ENCODE assay signal across 22 mouse cellular contexts in the genomic region with DNA sequence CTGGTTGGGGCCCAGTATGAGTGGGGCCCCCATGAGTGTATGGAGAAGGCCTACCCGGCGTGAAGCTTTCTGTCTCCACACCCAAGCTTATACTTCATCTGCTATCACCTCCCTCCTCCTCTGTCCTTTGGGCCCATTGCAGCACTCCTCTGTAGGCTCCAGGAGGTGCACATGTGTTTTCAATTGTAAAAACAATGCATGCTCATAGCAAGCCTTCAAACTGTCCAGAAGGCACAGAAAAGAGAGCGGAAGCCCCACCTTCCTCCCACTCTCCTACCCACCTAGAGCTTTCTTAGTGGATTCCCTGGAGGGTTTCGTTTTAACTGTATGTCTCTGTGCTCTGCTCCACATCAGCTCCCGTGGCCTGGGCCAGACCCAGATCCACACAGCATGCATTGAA. TPM values are rescaled to one million over a fixed set of nuclear protein-coding genes. Genes with fewer than 3 reads are reported as not detected.
A peak's percentile ranks its signal among the peaks of the same experiment; 100 is the strongest.
DNase-seq lines count a peak whose midpoint lies in the region; ATAC-seq lines count a peak whose summit lies in the region.
"Had no signal": no experiment of that assay in that cellular context is flagged by ENCODE, and none has a peak within 500 bp of the region (broad histone marks: within the 10 kb centered on the region; RNA-seq: fewer than 3 reads in every experiment).

No protein-coding gene starts in this region.

- no peak overlapping the region for H3K9ac ChIP-seq in forebrain, embryonic 11.5 days (ENCODE audit: low read length)
- 0 out of 2 replicates have a peak overlapping the region, but pooled peaks have one; percentile 16 for H3K9ac ChIP-seq in midbrain, embryonic 12.5 days (replicated peaks)
- H3K9ac ChIP-seq in limb, embryonic 11.5 days (ENCODE audit: low read length): no peak overlapping the region
- H3K9ac ChIP-seq: heart, embryonic 15.5 days; liver, embryonic 15.5 days had no signal

- peak overlapping the region; percentile 48; the same call in 1 of the 2 replicates for H3K27ac ChIP-seq in forebrain, embryonic 10.5 days
- no peak overlapping the region for H3K27ac ChIP-seq in forebrain, embryonic 11.5 days (ENCODE audit: low read depth, low read length)
- no peak overlapping the region for H3K27ac ChIP-seq in midbrain, embryonic 12.5 days (replicated peaks)
- no peak overlapping the region for H3K27ac ChIP-seq in midbrain, embryonic 10.5 days (replicated peaks)
- no peak overlapping the region; the same call in 1 of the 2 replicates for H3K27ac ChIP-seq in limb, embryonic 11.5 days (replicated peaks; ENCODE audit: low read depth, low read length)
- H3K27ac ChIP-seq: heart, adult 2 months; heart, embryonic 15.5 days; liver, embryonic 15.5 days had no signal

- intact Hi-C loops in gastrocnemius, postnatal 14 days (cut with DNase I; ENCODE audit: low total_unique reads): loop anchor here (5.0 to 10.0 kb wide), 2 partner anchors 320 to 388 kb away; no protein-coding TSS in a partner anchor

- H3K9me3 ChIP-seq in forebrain, embryonic 10.5 days: peaks cover 3% of the 10 kb centered on the region; the same call in 1 of the 2 replicates
- no peaks in the 10 kb centered on the region for H3K9me3 ChIP-seq in forebrain, embryonic 11.5 days (ENCODE audit: control insufficient read depth, low read length)
- no peaks in the 10 kb centered on the region for H3K9me3 ChIP-seq in midbrain, embryonic 12.5 days
- H3K9me3 ChIP-seq in midbrain, embryonic 10.5 days (replicated peaks): no peaks in the 10 kb centered on the region
- no peaks in the 10 kb centered on the region; the same call in 1 of the 2 replicates for H3K9me3 ChIP-seq in limb, embryonic 11.5 days (ENCODE audit: control insufficient read depth, low read length)
- H3K9me3 ChIP-seq: heart, embryonic 15.5 days; liver, embryonic 15.5 days had no signal

- peaks cover 18% of the 10 kb centered on the region for H3K4me1 ChIP-seq in forebrain, embryonic 10.5 days
- no peaks in the 10 kb centered on the region for H3K4me1 ChIP-seq in forebrain, embryonic 11.5 days (replicated peaks; ENCODE audit: control insufficient read depth, insufficient read depth, low read length)
- H3K4me1 ChIP-seq in midbrain, embryonic 12.5 days: 0 out of 2 replicates have a peak, but pooled peaks cover 4% of the 10 kb centered on the region
- peaks cover 11% of the 10 kb centered on the region for H3K4me1 ChIP-seq in midbrain, embryonic 10.5 days
- H3K4me1 ChIP-seq in limb, embryonic 11.5 days (ENCODE audit: control insufficient read depth, insufficient read depth, low read length): peaks cover 13% of the 10 kb centered on the region

- H3K4me2 ChIP-seq in forebrain, embryonic 11.5 days (ENCODE audit: low read depth, low read length, severe bottlenecking): no peak overlapping the region
- no peak overlapping the region for H3K4me2 ChIP-seq in midbrain, embryonic 12.5 days (replicated peaks)
- no peak overlapping the region for H3K4me2 ChIP-seq in limb, embryonic 11.5 days (ENCODE audit: low read depth, severe bottlenecking)
- H3K4me2 ChIP-seq: heart, embryonic 15.5 days; liver, embryonic 15.5 days had no signal

- H3K27me3 ChIP-seq in forebrain, embryonic 10.5 days (ENCODE audit: poor library complexity, severe bottlenecking): peaks cover 3% of the 10 kb centered on the region; the same call in 1 of the 2 replicates
- no peaks in the 10 kb centered on the region for H3K27me3 ChIP-seq in forebrain, embryonic 11.5 days (ENCODE audit: control insufficient read depth, insufficient read depth, low read length)
- no peaks in the 10 kb centered on the region for H3K27me3 ChIP-seq in midbrain, embryonic 12.5 days
- H3K27me3 ChIP-seq in midbrain, embryonic 10.5 days (ENCODE audit: low read depth, poor library complexity, severe bottlenecking): 0 out of 2 replicates have a peak, but pooled peaks cover 3% of the 10 kb centered on the region
- no peaks in the 10 kb centered on the region for H3K27me3 ChIP-seq in limb, embryonic 11.5 days (ENCODE audit: control insufficient read depth, insufficient read depth, low read length)
- H3K27me3 ChIP-seq: liver, embryonic 15.5 days had no signal

- no peak for ATAC-seq in forebrain, embryonic 11.5 days (replicated peaks; ENCODE audit: low FRiP score)
- ATAC-seq in midbrain, embryonic 12.5 days (ENCODE audit: low FRiP score, low read depth): no peak
- ATAC-seq in limb, embryonic 11.5 days (ENCODE audit: insufficient number of reproducible peaks, low FRiP score, low TSS enrichment, low read depth): peak; percentile 39; the same call in 1 of the 2 replicates
- ATAC-seq: lung, postnatal 0 days had no signal

- WGBS in forebrain, embryonic 10.5 days: 82% methylated on average over 5 of the region's 5 CpGs
- 82% methylated on average over 5 of the region's 5 CpGs for WGBS in forebrain, embryonic 11.5 days
- 78% methylated on average over 5 of the region's 5 CpGs for WGBS in midbrain, embryonic 12.5 days
- 87% methylated on average over 5 of the region's 5 CpGs for WGBS in midbrain, embryonic 10.5 days
- 56% methylated on average over 5 of the region's 5 CpGs for WGBS in limb, embryonic 11.5 days

- H3K36me3 ChIP-seq in forebrain, embryonic 10.5 days (replicated peaks): no peaks in the 10 kb centered on the region
- no peaks in the 10 kb centered on the region for H3K36me3 ChIP-seq in forebrain, embryonic 11.5 days (ENCODE audit: control insufficient read depth, insufficient read depth, low read length)
- no peaks in the 10 kb centered on the region for H3K36me3 ChIP-seq in midbrain, embryonic 12.5 days
- H3K36me3 ChIP-seq in midbrain, embryonic 10.5 days: no peaks in the 10 kb centered on the region
- H3K36me3 ChIP-seq in limb, embryonic 11.5 days (ENCODE audit: control insufficient read depth, insufficient read depth, low read length): no peaks in the 10 kb centered on the region
- H3K36me3 ChIP-seq: G1E; heart, embryonic 15.5 days; liver, embryonic 15.5 days had no signal

- H3K4me3 ChIP-seq in forebrain, embryonic 10.5 days: no peak overlapping the region
- no peak overlapping the region for H3K4me3 ChIP-seq in forebrain, embryonic 11.5 days (ENCODE audit: low read depth, low read length)
- no peak overlapping the region for H3K4me3 ChIP-seq in midbrain, embryonic 12.5 days
- no peak overlapping the region for H3K4me3 ChIP-seq in midbrain, embryonic 10.5 days
- no peak overlapping the region for H3K4me3 ChIP-seq in limb, embryonic 11.5 days (ENCODE audit: low read depth, low read length)
- H3K4me3 ChIP-seq: heart, adult 2 months; heart, embryonic 15.5 days; liver, embryonic 15.5 days had no signal

- no peak for DNase-seq in forebrain, embryonic 10.5 days (ENCODE audit: extremely low spot score, low spot score)
- DNase-seq in forebrain, embryonic 11.5 days (ENCODE audit: low spot score): no peak
- no peak for DNase-seq in midbrain, embryonic 10.5 days (ENCODE audit: low spot score)
- no peak for DNase-seq in limb, embryonic 11.5 days (ENCODE audit: low spot score)
- no peak for DNase-seq in neural tube, embryonic 10.5 days (ENCODE audit: extremely low spot score, low spot score)
- DNase-seq in gastrocnemius, postnatal 14 days: no peak
- DNase-seq in urinary bladder, postnatal 25 days (ENCODE audit: low spot score): no peak
- DNase-seq: adrenal gland, postnatal 25 days; cerebellum, adult 11 months; cerebellum, postnatal 10 days; gastrocnemius, postnatal 25 days; heart, adult 2 months; kidney, adult 2 months; kidney, postnatal 36 days; layer of hippocampus, adult 9-11 months; midbrain, embryonic 14.5 days; thymus, postnatal 36 days had no signal

RNA-seq across cellular contexts. Expression of gene Rpn1, which starts 30.1 kb away (rescaled TPM):
- 301 and 303 TPM in 2 replicates for polyA plus RNA-seq in forebrain, embryonic 10.5 days (2016; fragmentation: Nextera tagmentation; extraction: Ambion mirVana)
- 274 and 284 TPM in 2 replicates for polyA plus RNA-seq in forebrain, embryonic 11.5 days (2014; fragmentation: Nextera tagmentation; extraction: Ambion mirVana)
- 242 and 256 TPM in 2 replicates for polyA plus RNA-seq in midbrain, embryonic 12.5 days (2016; fragmentation: Nextera tagmentation; extraction: Ambion mirVana)
- polyA plus RNA-seq in midbrain, embryonic 10.5 days (2016; fragmentation: Nextera tagmentation; extraction: Ambion mirVana): 284 and 305 TPM in 2 replicates
- polyA plus RNA-seq in limb, embryonic 11.5 days (2014; fragmentation: Nextera tagmentation; extraction: Ambion mirVana): 332 and 352 TPM in 2 replicates
- total RNA-seq in gastrocnemius, postnatal 14 days (2021): 10 to 100 TPM; 65.9 to 75.8 TPM
